Mouse (Mus musculus): ENCODE measurements at regions not wholly inside any gene's neighbourhood (a gene's known extent, or its start where the extent isn't known, plus 50 kb on each side); places are given as distances from the start of the nearest gene placed in this dataset.

GRCm38 (mm10) chr16:46592618-46593253 lies 94.4 kb upstream of the Nectin3 start:
- no peak for DNase-seq (ENCODE audit: low spot score in 2 of 2)

- DNase-seq (ENCODE audit: low spot score in 2 of 2): no peak
Measured at GRCm38 (mm10) chr16:46587056-46587455, 88.7 kb upstream of the Nectin3 start.

- no peak for DNase-seq (ENCODE audit: low spot score in 2 of 2)
Measured at GRCm38 (mm10) chr16:46584502-46584901, 86.2 kb upstream of the Nectin3 start.

GRCm38 (mm10) chr16:46581115-46581514 lies 82.8 kb upstream of the Nectin3 start:
- peak; percentile 32 to 42 for DNase-seq (ENCODE audit: low spot score in 2 of 2)

GRCm38 (mm10) chr16:46574221-46574620 lies 75.9 kb upstream of the Nectin3 start:
- DNase-seq (ENCODE audit: low spot score in 2 of 2): no peak

GRCm38 (mm10) chr16:46567446-46567845 lies 69.1 kb upstream of the Nectin3 start:
- no peak for DNase-seq (ENCODE audit: low spot score in 2 of 2)

GRCm38 (mm10) chr16:46566020-46566581 lies 67.8 kb upstream of the Nectin3 start:
- peak; percentile 6 to 16 for DNase-seq (ENCODE audit: low spot score in 2 of 2)

GRCm38 (mm10) chr16:46557281-46557680 lies 59.0 kb upstream of the Nectin3 start:
- no peak for DNase-seq (ENCODE audit: low spot score in 2 of 2)

GRCm38 (mm10) chr16:46548207-46548606 lies 49.9 kb upstream of the Nectin3 start:
- DNase-seq (ENCODE audit: low spot score in 2 of 2): no peak
